Mouse (Mus musculus) MN1 (cell line): ENCODE measurements around the gene Smcp.

ENCODE experiments used
- DNase-seq: peaks from one replicate; pipeline ENCODE4 v3.0.0-alpha.2; 2016; ENCODE audit warnings: low spot score

The Smcp gene

GRCm38 (mm10) chr3:92588858-92589257 lies at the start of gene Smcp:
Gene Smcp, minus strand, starts transcription at chr3:92588997.
- DNase-seq, result no peak

DNA sequence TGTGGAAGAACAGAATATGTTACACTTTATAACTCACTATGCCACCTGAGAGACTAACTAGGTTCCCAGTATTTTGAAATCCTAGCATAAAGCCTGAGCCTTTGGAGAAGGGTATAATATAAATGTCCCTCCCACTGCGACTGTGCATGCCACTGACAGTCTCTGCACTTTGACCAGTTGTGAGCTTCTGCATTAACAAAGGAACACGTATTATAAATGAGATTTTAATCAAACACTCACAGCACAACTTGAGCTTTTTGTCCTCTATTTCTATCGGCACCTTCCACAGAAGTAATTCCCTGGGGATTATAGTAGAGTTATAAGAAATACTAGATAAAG lies 49.8 kb upstream of the Smcp start:
- DNase-seq, result no peak

DNA sequence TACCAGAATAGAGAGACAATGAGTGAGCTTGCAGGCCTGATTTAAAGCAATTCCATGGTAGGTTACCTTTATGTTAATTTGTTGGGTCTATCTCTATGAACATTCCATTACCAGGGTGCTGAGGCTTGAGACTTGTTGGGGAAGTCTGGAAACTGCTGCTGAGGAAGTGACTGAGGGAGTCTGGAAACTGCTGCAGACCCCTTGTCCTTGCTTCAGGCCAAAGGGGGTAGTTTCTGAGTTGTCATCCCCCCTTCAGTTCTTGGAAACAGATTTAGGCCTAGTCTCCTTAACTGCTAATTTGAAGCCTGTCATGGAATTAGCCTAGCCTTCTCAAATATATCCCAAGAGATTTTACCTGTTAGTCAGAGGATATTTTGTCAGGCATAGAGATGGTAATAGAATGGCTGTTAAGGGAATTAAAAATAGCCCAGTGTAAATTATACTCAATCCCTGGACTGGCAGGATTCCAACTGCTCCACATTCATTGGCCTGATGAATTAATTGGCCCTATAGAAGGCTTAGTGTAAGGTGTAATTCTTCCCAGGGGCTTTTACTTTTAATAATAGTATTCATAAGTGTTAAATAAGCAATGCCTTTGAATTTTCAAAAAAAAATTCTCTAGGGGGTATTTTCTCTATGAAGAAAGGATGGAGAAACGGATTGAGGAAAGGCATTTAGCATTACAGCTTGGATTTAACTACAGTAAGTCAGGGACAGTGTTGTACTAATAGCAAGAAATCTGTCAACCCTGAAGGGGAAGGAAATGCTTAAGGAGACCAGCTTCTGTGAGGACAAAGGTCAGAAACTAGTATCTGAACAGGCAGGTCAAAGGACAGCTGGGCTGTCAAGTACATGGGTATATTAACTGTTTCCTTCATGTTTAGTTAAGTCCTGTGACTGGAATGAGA lies 49.2 kb upstream of the Smcp start:
- DNase-seq, result no peak

DNA sequence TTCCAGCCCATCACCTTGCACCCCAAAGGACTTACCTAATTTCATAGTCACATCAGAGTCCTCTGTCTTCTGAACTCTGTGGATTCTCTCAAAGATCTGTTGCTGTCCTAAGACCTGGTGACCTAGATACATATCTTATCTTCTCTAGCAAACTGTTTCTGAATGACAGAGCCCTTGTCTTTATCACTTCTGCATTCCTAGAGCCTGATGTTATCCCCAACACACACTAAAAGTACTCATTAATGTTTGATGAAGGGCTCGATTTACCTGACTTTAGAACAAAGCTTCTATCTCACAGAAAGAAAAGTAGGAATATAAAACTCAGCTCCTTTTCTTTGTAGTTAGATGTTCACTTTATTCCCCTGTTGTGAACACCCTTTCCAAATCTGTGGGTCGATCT lies 32.8 kb upstream of the Smcp start, which contains the start of gene Lce6a:
Lce6a (minus strand) TSS at position 101 of the 400 bp plus-strand sequence.
- no peak for DNase-seq

GRCm38 (mm10) chr3:92609804-92610203 lies 21.0 kb upstream of the Smcp start:
- no peak for DNase-seq

- DNase-seq, result no peak
Observed at GRCm38 (mm10) chr3:92607392-92607791, 18.6 kb upstream of the Smcp start, which contains the start of gene 2210017I01Rik. Gene 2210017I01Rik, minus strand, starts transcription at chr3:92607492.

- DNase-seq, result no peak
Observed at GRCm38 (mm10) chr3:92602169-92602568, 13.4 kb upstream of the Smcp start.

GRCm38 (mm10) chr3:92600456-92600855 lies 11.7 kb upstream of the Smcp start:
- DNase-seq, result no peak

- DNase-seq, result no peak
Observed at GRCm38 (mm10) chr3:92599973-92600372, 11.2 kb upstream of the Smcp start.

DNA sequence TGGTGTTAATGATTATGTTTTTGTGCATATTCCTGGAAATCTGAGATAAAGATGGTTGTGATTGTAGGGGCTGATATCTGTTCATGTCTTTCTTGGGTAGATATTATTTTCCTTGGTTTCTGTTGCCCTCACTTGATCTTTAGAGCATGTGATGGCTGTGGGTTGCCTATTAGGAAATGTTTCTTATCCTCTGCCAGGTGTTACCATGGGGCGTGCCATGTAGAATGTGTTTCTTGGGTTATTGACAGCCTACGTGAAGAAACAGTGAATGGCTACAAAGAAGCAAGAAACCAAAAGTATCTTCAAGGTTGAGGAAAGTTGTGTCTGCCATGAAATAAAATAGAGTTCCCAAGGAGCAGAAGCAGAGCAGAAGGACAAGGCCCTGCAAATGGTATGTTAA lies 9.6 kb upstream of the Smcp start:
- no peak for DNase-seq

DNA sequence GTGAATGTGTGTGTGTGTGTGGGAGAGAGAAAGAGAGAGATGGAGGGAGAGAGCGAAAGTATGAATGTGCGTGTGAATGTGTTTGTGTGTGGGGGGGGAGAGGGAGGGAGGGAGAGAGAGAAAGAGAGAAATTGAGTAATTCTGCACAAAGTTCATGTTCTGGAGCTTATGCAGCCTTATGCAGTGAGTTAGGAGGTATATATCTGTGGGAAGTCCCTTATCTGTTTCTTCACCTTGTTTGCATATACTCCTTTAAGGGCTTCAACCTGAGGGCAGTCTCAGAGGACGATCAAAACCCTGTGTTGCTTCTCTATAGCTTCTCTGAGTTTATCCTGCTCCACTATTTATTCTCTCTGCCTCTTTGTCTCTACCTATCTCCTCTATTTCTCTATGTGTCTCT lies 1.6 kb downstream of the Smcp start:
- no peak for DNase-seq

DNA sequence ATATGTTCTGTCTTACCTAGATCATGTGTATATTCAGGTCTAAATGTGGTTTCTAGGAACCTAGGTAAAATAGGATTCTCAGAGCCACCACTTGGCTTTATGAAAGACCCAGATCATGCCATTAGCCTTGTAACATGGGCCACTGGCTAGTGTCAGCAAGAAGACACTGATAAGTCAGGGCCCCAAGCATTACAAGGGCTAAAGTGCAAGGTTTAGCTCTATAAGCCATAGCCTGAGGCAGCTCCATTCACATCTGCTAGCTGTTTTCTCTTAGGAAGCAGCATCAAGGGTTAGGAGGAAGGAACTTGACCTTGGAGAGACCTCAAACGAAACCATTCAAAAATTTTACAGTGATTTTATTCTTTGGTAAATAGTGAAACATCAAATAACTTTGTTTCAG lies 3.7 kb downstream of the Smcp start:
- no peak for DNase-seq

DNA sequence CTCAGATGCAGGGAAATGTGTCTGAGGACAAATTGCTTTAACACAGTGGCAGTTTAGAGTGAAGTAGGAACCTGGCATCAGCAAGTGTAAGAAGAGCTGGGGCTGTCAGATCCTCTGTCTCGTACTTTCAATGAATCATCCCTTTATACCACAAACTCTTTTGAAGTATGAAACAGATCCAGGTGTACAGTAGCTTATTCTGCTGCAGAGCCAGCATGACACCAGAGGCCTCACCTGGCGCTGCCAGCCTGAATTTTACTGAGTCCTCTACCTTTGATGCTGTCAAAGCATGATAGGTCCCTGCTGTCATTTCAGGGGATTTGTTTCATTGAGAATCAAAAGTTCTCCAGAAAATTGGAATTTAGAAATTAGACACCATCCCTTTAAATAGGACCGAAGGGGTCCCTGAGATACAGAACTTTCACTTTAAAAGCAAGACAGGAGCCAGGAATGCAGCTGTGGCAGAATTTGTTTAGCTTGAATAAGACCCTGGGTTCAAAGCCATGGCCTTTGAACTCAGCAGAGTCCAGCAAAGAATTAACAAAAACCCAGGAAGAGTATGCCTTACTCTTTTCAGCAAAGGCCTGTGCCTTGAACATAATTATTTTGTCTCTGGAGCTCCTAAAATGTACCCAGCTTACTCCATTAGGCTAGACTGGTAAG lies 5.5 kb downstream of the Smcp start:
- DNase-seq, result no peak

- no peak for DNase-seq
Observed at GRCm38 (mm10) chr3:92579508-92579907, 9.3 kb downstream of the Smcp start.

DNA sequence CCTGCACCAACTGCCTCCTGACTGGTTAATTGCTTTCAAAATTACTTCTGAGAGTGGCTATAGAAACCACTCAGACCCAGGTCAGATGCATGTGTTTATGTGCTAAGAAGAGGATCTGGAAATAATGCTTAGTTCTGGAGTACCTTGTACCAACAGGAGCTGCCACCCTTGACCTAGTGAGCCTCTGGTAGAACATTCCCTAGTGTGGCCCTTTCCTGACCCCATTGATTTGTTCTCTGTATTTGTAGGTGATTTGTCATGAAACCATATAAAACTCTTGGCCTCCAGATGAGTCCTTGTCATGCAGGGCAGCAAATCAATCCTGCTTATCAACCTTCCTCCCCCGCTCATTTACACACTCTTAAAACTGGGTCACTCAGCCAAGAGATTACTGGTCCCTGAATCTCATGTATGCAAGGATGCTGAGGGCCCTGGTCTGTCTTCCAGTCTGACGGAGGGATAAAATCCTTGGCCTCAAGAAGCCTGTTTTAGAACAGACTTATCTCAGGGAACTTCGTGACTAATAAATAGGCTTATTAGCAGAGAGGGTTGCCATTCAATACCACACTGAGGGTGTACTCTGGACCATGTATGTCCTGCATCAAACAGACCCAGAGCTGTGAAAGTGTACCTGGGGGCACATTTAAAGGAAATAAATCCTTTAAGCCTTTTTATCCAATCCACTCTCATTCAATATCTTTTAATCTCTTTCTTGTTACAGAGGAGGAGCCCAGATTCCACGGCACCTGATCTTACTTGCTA lies 10.0 kb downstream of the Smcp start:
- DNase-seq, result no peak

- DNase-seq, result no peak
Observed at GRCm38 (mm10) chr3:92573449-92574041, 15.3 kb downstream of the Smcp start, which contains the start of gene Ivl. Gene Ivl, minus strand, starts transcription at chr3:92573735.

GRCm38 (mm10) chr3:92572514-92573155 lies 16.2 kb downstream of the Smcp start:
- no peak for DNase-seq

GRCm38 (mm10) chr3:92568752-92569151 lies 20.0 kb downstream of the Smcp start:
- no peak for DNase-seq

- DNase-seq, result no peak
Observed at GRCm38 (mm10) chr3:92565418-92565817, 23.4 kb downstream of the Smcp start.

DNA sequence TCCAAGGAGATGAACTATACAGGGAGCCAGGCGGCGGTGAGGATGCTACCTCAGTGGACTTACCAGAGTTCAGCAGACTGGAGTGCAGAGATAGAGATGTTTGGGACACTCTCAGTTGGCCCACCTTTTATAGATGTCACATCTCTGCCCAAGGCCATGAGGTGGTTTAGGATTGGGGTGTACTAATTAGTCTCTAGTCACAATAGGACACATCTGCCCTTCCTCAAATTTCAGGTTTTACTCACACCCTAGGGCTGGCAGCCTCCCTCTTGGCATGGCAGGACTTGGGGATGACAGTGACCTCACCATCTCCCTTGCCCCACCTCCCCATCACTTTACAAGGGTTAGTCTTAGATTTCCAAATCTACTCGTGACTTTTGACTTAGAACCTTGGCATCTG lies 54.4 kb downstream of the Smcp start, which contains the start of gene 2310046K23Rik:
2310046K23Rik (minus strand) TSS at position 101 of the 400 bp plus-strand sequence.
- DNase-seq, result no peak
